Mouse (Mus musculus) midbrain, postnatal 0 days (tissue): ENCODE measurements around the gene 1700008O03Rik. TPM values are rescaled to one million over a fixed set of nuclear protein-coding genes. Genes with fewer than 3 reads are reported as not detected.

Experiments used
- ATAC-seq: fragments of 200-750 bp; cut with Nextera tagmentation; 2 replicates; pipeline ENCODE4 v1.8.0; 2017; ENCODE audit warnings: moderate number of reproducible peaks, mild to moderate bottlenecking, moderate TSS enrichment, moderate library complexity; ENCODE audit not compliant: low FRiP score
- DNase-seq: peaks from one replicate; pipeline ENCODE4 v3.0.0-alpha.2; 2015; ENCODE audit warnings: low spot score
- H3K27ac ChIP-seq: fragments of 300-500 bp; sonication (generic); 2 replicates; pipeline ENCODE4 v1.5.1; 2014; ENCODE audit warnings: low read depth, mild to moderate bottlenecking, low read length, mixed read lengths
- H3K27me3 ChIP-seq: fragments of 300-500 bp; sonication (generic); 2 replicates; pipeline ENCODE4 v1.6.1; 2014; ENCODE audit warnings: low read length, control low read depth, mixed read lengths; ENCODE audit not compliant: insufficient read depth
- H3K36me3 ChIP-seq: fragments of 300-500 bp; sonication (generic); 2 replicates; pipeline ENCODE4 v1.6.1; 2014; ENCODE audit warnings: low read length, control low read depth, mixed read lengths; ENCODE audit not compliant: insufficient read depth
- H3K4me1 ChIP-seq: fragments of 300-500 bp; sonication (generic); 2 replicates; pipeline ENCODE4 v1.6.1; 2014; ENCODE audit warnings: mild to moderate bottlenecking, control low read depth, antibody characterized with exemption, low read length, mixed read lengths; ENCODE audit not compliant: insufficient read depth
- H3K4me2 ChIP-seq: fragments of 300-500 bp; sonication (generic); 2 replicates; pipeline ENCODE4 v1.6.1; 2014; ENCODE audit warnings: low read depth, mild to moderate bottlenecking, low read length, mixed read lengths; ENCODE audit not compliant: poor library complexity, severe bottlenecking
- H3K4me3 ChIP-seq: fragments of 300-500 bp; sonication (generic); 2 replicates; pipeline ENCODE4 v1.5.1; 2014; ENCODE audit warnings: low read depth, mild to moderate bottlenecking, low read length, moderate library complexity
- H3K9ac ChIP-seq: fragments of 300-500 bp; sonication (generic); replicated peaks from 2 replicates; pipeline ENCODE4 v1.6.1; 2014; ENCODE audit warnings: mild to moderate bottlenecking, low read length, moderate library complexity, mixed read lengths; ENCODE audit not compliant: poor library complexity, severe bottlenecking
- H3K9me3 ChIP-seq: fragments of 300-500 bp; sonication (generic); 2 replicates; pipeline ENCODE4 v1.6.1; 2016; ENCODE audit warnings: low read length, control low read depth
- CTCF ChIP-seq: IDR thresholded peaks from 2 replicates; pipeline ENCODE4 v1.5.1; 2016; ENCODE audit warnings: antibody characterized with exemption, mild to moderate bottlenecking
- WGBS: fragments of 180-500 bp; shearing (Covaris S2); extraction: QIAGEN DNeasy Blood & Tissue Kit; methylation state at CpG from one replicate; pipeline ENCODE4 v1.1.7; 2014; 5-methylcytosine and 5-hydroxymethylcytosine counted together
- polyA plus RNA-seq: library from polyadenylated mRNA; unstranded; fragments of >200 nt; fragmentation: Nextera tagmentation; extraction: Ambion mirVana; gene quantifications from 2 replicates; pipeline ENCODE4 v1.2.1, GENCODE M21; 2015
- total RNA-seq: library from RNA; depleted of rRNA; stranded (reverse); fragments of >200 nt; gene quantifications from 2 replicates; pipeline ENCODE4 v1.2.3, GENCODE M21; 2014

The 1700008O03Rik gene
- total and polyA plus RNA-seq, 2 experiments from 2014 or later = 1.4 to 3.8 TPM

GRCm38 (mm10) chr7:44326614-44327013 lies 59.0 kb downstream of the 1700008O03Rik start:
- Histone ChIP-seq H3K4me3 (no peak overlapping the region), H3K9ac (no peak overlapping the region), H3K27ac (no peak overlapping the region), H3K9me3 (no peaks in the 10 kb centered on the region), H3K4me2 (no peak overlapping the region), H3K27me3 (no peaks in the 10 kb centered on the region), H3K36me3 (peaks cover 61% of the 10 kb centered on the region), H3K4me1 (no peaks in the 10 kb centered on the region)
- TF ChIP-seq CTCF = no peak
- ATAC-seq (no peak), DNase-seq (no peak)
- WGBS = 64% methylated on average over 6 of the region's 6 CpGs

- no peak for DNase-seq
- no peak overlapping the region for H3K4me3 ChIP-seq
- H3K4me2 ChIP-seq = no peak overlapping the region
- 77% methylated on average over 1 of the region's 1 CpGs for whole genome bisulfite sequencing
- H3K27me3 ChIP-seq = no peaks in the 10 kb centered on the region
- H3K27ac ChIP-seq = no peak overlapping the region
- H3K36me3 ChIP-seq = peaks cover 83% of the 10 kb centered on the region
- no peak overlapping the region for H3K9ac ChIP-seq
- ATAC-seq = no peak
- no peak for TF ChIP-seq CTCF
- H3K4me1 ChIP-seq = no peaks in the 10 kb centered on the region
- H3K9me3 ChIP-seq = no peaks in the 10 kb centered on the region
Observed at GRCm38 (mm10) chr7:44322290-44322689, 63.3 kb downstream of the 1700008O03Rik start.

- WGBS = 53% methylated on average over 8 of the region's 8 CpGs
- Histone ChIP-seq H3K27ac (no peak overlapping the region), H3K4me2 (no peak overlapping the region), H3K9ac (no peak overlapping the region), H3K36me3 (peaks cover 80% of the 10 kb centered on the region), H3K9me3 (no peaks in the 10 kb centered on the region), H3K4me3 (no peak overlapping the region), H3K27me3 (no peaks in the 10 kb centered on the region), H3K4me1 (no peaks in the 10 kb centered on the region)
- ATAC-seq (no peak), DNase-seq (peak; percentile 47)
- peak; percentile 34; the same call in 1 of the 2 replicates for TF ChIP-seq CTCF
Observed at GRCm38 (mm10) chr7:44320886-44321285, 64.7 kb downstream of the 1700008O03Rik start.

- WGBS = 29% methylated on average over 4 of the region's 4 CpGs
Observed at GRCm38 (mm10) chr7:44317913-44318312, 67.7 kb downstream of the 1700008O03Rik start.

GRCm38 (mm10) chr7:44312484-44312883 lies 73.1 kb downstream of the 1700008O03Rik start:
- no peak for TF ChIP-seq CTCF
- 78% methylated on average over 16 of the region's 16 CpGs for WGBS
- no peaks in the 10 kb centered on the region for H3K9me3 ChIP-seq
- no peak overlapping the region for H3K4me3 ChIP-seq
- no peak overlapping the region for H3K4me2 ChIP-seq
- ATAC-seq = no peak
- H3K27ac ChIP-seq = no peak overlapping the region
- peaks cover 3% of the 10 kb centered on the region; the same call in 1 of the 2 replicates for H3K4me1 ChIP-seq
- H3K9ac ChIP-seq = no peak overlapping the region
- no peak for DNase-seq
- H3K36me3 ChIP-seq = peaks cover 31% of the 10 kb centered on the region
- H3K27me3 ChIP-seq = no peaks in the 10 kb centered on the region

More at GRCm38 (mm10) chr7:44317913-44318312, 67.7 kb downstream of the 1700008O03Rik start:
- peaks cover 73% of the 10 kb centered on the region for H3K36me3 ChIP-seq
- no peak overlapping the region for H3K9ac ChIP-seq
- no peaks in the 10 kb centered on the region for H3K27me3 ChIP-seq
- ATAC-seq (no peak), DNase-seq (peak; percentile 32)
- H3K4me2 ChIP-seq = no peak overlapping the region
- H3K9me3 ChIP-seq = no peaks in the 10 kb centered on the region
- H3K4me1 ChIP-seq = no peaks in the 10 kb centered on the region
- TF ChIP-seq CTCF = peak; percentile 76
- no peak overlapping the region for H3K27ac ChIP-seq
- H3K4me3 ChIP-seq = no peak overlapping the region

GRCm38 (mm10) chr7:44311713-44312304 lies 73.8 kb downstream of the 1700008O03Rik start:
- peak; percentile 39 for TF ChIP-seq CTCF
- peak overlapping the region; percentile 76 for H3K4me3 ChIP-seq
- peak overlapping the region; percentile 84; the same call in 1 of the 2 replicates for H3K27ac ChIP-seq
- H3K36me3 ChIP-seq = peaks cover 31% of the 10 kb centered on the region
- no peak for ATAC-seq
- DNase-seq = no peak
- H3K4me1 ChIP-seq = peaks cover 3% of the 10 kb centered on the region; the same call in 1 of the 2 replicates
- H3K27me3 ChIP-seq = no peaks in the 10 kb centered on the region
- H3K4me2 ChIP-seq = peak overlapping the region; percentile 94
- H3K9me3 ChIP-seq = no peaks in the 10 kb centered on the region
- WGBS = 16% methylated on average over 6 of the region's 6 CpGs
- peak overlapping the region; percentile 86 for H3K9ac ChIP-seq
